Mouse (Mus musculus) MEL (cell line): ENCODE measurements around the gene Zcchc24. TPM values are rescaled to one million over a fixed set of nuclear protein-coding genes. Genes with fewer than 3 reads are reported as not detected.

Source experiments
- DNase-seq: peaks from one replicate; pipeline ENCODE4 v3.0.0; 2011; ENCODE audit warnings: low read depth, low spot score
- H3K27ac ChIP-seq: 2 replicates; pipeline ENCODE4 v1.5.1; 2012; ENCODE audit warnings: low read depth, mild to moderate bottlenecking, control low read depth, low read length, moderate library complexity; ENCODE audit not compliant: control insufficient read depth
- H3K27me3 ChIP-seq, 2 experiments: fragments of 150-350 bp in 1 of 2; sonication (generic) in 1 of 2; 2 replicates each; pipeline ENCODE4 v1.6.1; 2012; ENCODE audit warnings: low read length in 2 of 2, mild to moderate bottlenecking in 2 of 2, improper control_type of control experiment in 1 of 2, moderate library complexity in 1 of 2; ENCODE audit not compliant: insufficient read depth in 2 of 2, control insufficient read depth in 1 of 2
- H3K36me3 ChIP-seq, 2 experiments: 2 replicates each; pipeline ENCODE4 v1.6.1; 2012 to 2014; ENCODE audit warnings: low read length in 2 of 2, improper control_type of control experiment in 1 of 2, inconsistent platforms in 1 of 2, mild to moderate bottlenecking in 1 of 2; ENCODE audit not compliant: insufficient read depth in 2 of 2, control insufficient read depth in 1 of 2
- H3K4me1 ChIP-seq, 2 experiments: fragments of 150-350 bp in 1 of 2; sonication (generic) in 1 of 2; 2 replicates each; pipeline ENCODE4 v1.6.1; 2012; ENCODE audit warnings: low read length in 2 of 2, improper control_type of control experiment in 1 of 2, mild to moderate bottlenecking in 1 of 2; ENCODE audit not compliant: insufficient read depth in 2 of 2, control insufficient read depth in 1 of 2
- H3K4me3 ChIP-seq, 2 experiments: fragments of 150-350 bp in 1 of 2; sonication (generic) in 1 of 2; 2 replicates each; pipeline ENCODE4 v1.5.1; 2012; ENCODE audit warnings: low read depth in 2 of 2, low read length in 2 of 2, mild to moderate bottlenecking in 2 of 2, moderate library complexity in 2 of 2, control low read depth in 1 of 2, improper control_type of control experiment in 1 of 2; ENCODE audit not compliant: control insufficient read depth in 1 of 2, insufficient read depth in 1 of 2
- H3K79me2 ChIP-seq: 2 replicates; pipeline ENCODE4 v1.6.1; 2012; ENCODE audit warnings: mild to moderate bottlenecking, low read length, moderate library complexity; ENCODE audit not compliant: control insufficient read depth, poor library complexity, insufficient read depth
- H3K9ac ChIP-seq: 2 replicates; pipeline ENCODE4 v1.6.1; 2012; ENCODE audit warnings: low read depth, mild to moderate bottlenecking, control low read depth, low read length, moderate library complexity; ENCODE audit not compliant: control insufficient read depth, poor library complexity, severe bottlenecking
- H3K9me3 ChIP-seq: fragments of 150-350 bp; sonication (generic); replicated peaks from 2 replicates; pipeline ENCODE4 v1.6.1; 2012; ENCODE audit warnings: mild to moderate bottlenecking, low read length, improper control_type of control experiment, moderate library complexity; ENCODE audit not compliant: insufficient read depth
- CHD1 ChIP-seq: IDR thresholded peaks from 2 replicates; pipeline ENCODE4 v1.6.1; 2012; ENCODE audit warnings: low read depth, mild to moderate bottlenecking, inconsistent platforms, low read length, improper control_type of control experiment
- CHD2 ChIP-seq: IDR thresholded peaks from 2 replicates; pipeline ENCODE4 v1.6.1; 2011; ENCODE audit warnings: low read length, improper control_type of control experiment
- E2F4 ChIP-seq: IDR thresholded peaks from 2 replicates; pipeline ENCODE4 v1.6.1; 2011; ENCODE audit warnings: low read depth, low read length, improper control_type of control experiment, borderline replicate concordance
- HCFC1 ChIP-seq: IDR thresholded peaks from 2 replicates; pipeline ENCODE4 v1.6.1; 2012; ENCODE audit warnings: low read depth, mild to moderate bottlenecking, inconsistent platforms, low read length, improper control_type of control experiment, moderate library complexity
- MAZ ChIP-seq: IDR thresholded peaks from 2 replicates; pipeline ENCODE4 v1.6.1; 2012; ENCODE audit warnings: low read depth, mild to moderate bottlenecking, inconsistent platforms, low read length, improper control_type of control experiment
- MXI1 ChIP-seq: IDR thresholded peaks from 2 replicates; pipeline ENCODE4 v1.6.1; 2011; ENCODE audit warnings: mild to moderate bottlenecking, low read depth, low read length, improper control_type of control experiment
- MYB ChIP-seq: IDR thresholded peaks from 2 replicates; pipeline ENCODE4 v1.6.1; 2011; ENCODE audit warnings: mild to moderate bottlenecking, low read depth, low read length, improper control_type of control experiment
- MYC ChIP-seq: IDR thresholded peaks from 2 replicates; pipeline ENCODE4 v1.6.1; 2011; ENCODE audit warnings: low read depth, mild to moderate bottlenecking, low read length, improper control_type of control experiment, moderate library complexity
- POLR2AphosphoS5 ChIP-seq: IDR thresholded peaks from 2 replicates; pipeline ENCODE4 v1.6.1; 2012; ENCODE audit warnings: low read depth, borderline replicate concordance, mild to moderate bottlenecking, inconsistent platforms, low read length, moderate library complexity, mixed read lengths
- SIN3A ChIP-seq: IDR thresholded peaks from 2 replicates; pipeline ENCODE4 v1.6.1; 2012; ENCODE audit warnings: low read length, improper control_type of control experiment, inconsistent platforms
- TBP ChIP-seq: IDR thresholded peaks from 2 replicates; pipeline ENCODE4 v1.8.0; 2011; ENCODE audit warnings: low read depth, low read length, improper control_type of control experiment
- TCF12 ChIP-seq: IDR thresholded peaks from 2 replicates; pipeline ENCODE4 v1.6.1; 2014; ENCODE audit warnings: low read depth, mild to moderate bottlenecking, inconsistent platforms, low read length, improper control_type of control experiment, moderate library complexity
- ZKSCAN1 ChIP-seq: IDR thresholded peaks from 2 replicates; pipeline ENCODE4 v1.6.1; 2012; ENCODE audit warnings: low read depth, mild to moderate bottlenecking, inconsistent platforms, low read length, improper control_type of control experiment, moderate library complexity
- ZNF384 ChIP-seq: IDR thresholded peaks from 2 replicates; pipeline ENCODE4 v1.6.1; 2012; ENCODE audit warnings: low read depth, mild to moderate bottlenecking, inconsistent platforms, low read length, improper control_type of control experiment
- polyA plus RNA-seq, 2 experiments: library from polyadenylated mRNA; stranded (reverse) in 1 of 2; unstranded in 1 of 2; fragments of >175 nt in 1 of 2; fragments of >200 nt in 1 of 2; gene quantifications; 2 replicates each; pipeline versions ENCODE4 v1.2.1 to v1.2.4; 2012; ENCODE audit warnings: low replicate concordance in 2 of 2, low read depth in 1 of 2; ENCODE audit not compliant: insufficient read length in 2 of 2, insufficient read depth in 1 of 2, missing spikeins in 1 of 2
- total RNA-seq: library from RNA; depleted of rRNA; stranded (reverse); fragments of 300-350 nt; gene quantifications from 2 replicates; pipeline ENCODE4 v1.2.3, GENCODE M21; 2012; rRNA removed

Zcchc24 gene
- total and polyA plus RNA-seq, 3 experiments, result 2.3 to 8.7 TPM; not detected in 1

- Histone ChIP-seq H3K4me3 (no peak overlapping the region), H3K27ac (no peak overlapping the region), H3K9me3 (no peaks in the 10 kb centered on the region), H3K27me3 (no peaks in the 10 kb centered on the region), H3K36me3 (peaks cover 0 to 4% of the 10 kb centered on the region in 2 experiments; a peak in 2 of 4 replicates), H3K4me1 (peaks cover 3 to 12% of the 10 kb centered on the region in 2 experiments), H3K9ac (no peak overlapping the region), H3K79me2 (no peaks in the 10 kb centered on the region)
- no peak for DNase-seq
- TF ChIP-seq MXI1, result no peak
- no peak for TF ChIP-seq E2F4
- no peak for TF ChIP-seq MYB
- no peak for TF ChIP-seq HCFC1
- no peak for TF ChIP-seq TCF12
- no peak for TF ChIP-seq CHD1
- no peak for TF ChIP-seq ZKSCAN1
These were observed 104.5 kb downstream of the Zcchc24 start for GRCm38 (mm10) chr14:25664310-25664695.

- no peaks in the 10 kb centered on the region for H3K9me3 ChIP-seq
- H3K36me3 ChIP-seq, result peaks cover 0 to 4% of the 10 kb centered on the region in 2 experiments; a peak in 2 of 4 replicates
- no peak overlapping the region for H3K9ac ChIP-seq
- no peaks in the 10 kb centered on the region for H3K27me3 ChIP-seq
- TF ChIP-seq TBP, result no peak
- TF ChIP-seq POLR2AphosphoS5, result no peak
- TF ChIP-seq MAZ, result no peak
- TF ChIP-seq SIN3A, result no peak
- no peak for TF ChIP-seq CHD2
- TF ChIP-seq ZNF384, result no peak
- no peak for TF ChIP-seq E2F4
- TF ChIP-seq MYC, result no peak
- TF ChIP-seq, all 39 proteins: peak for 0
- Histone ChIP-seq H3K4me3 (no peak overlapping the region), H3K4me1 (peaks cover 3 to 12% of the 10 kb centered on the region in 2 experiments), H3K27ac (no peak overlapping the region), H3K79me2 (no peaks in the 10 kb centered on the region)
- DNase-seq, result no peak
These were observed 105.1 kb downstream of the Zcchc24 start for GRCm38 (mm10) chr14:25663649-25664309.

Other genes with a start within 250 kb of the Zcchc24 start
- 56.3 and 71.0 TPM in 2 replicates for gene Ppif, start 74.9 kb downstream of the Zcchc24 start, total RNA-seq
- 100 to 1,000 TPM; 127 to 128 TPM for gene Ppif, start 74.9 kb downstream of the Zcchc24 start, polyA plus RNA-seq
- gene Anxa11, start 73.1 kb upstream of the Zcchc24 start, total RNA-seq, result 7.3 and 7.6 TPM in 2 replicates
- 10 to 100 TPM in 1 of 2 experiments, not detected in 1; 40.5 TPM for gene Anxa11, start 73.1 kb upstream of the Zcchc24 start, polyA plus RNA-seq
- gene Plac9a, start 134.1 kb upstream of the Zcchc24 start, total RNA-seq, result not detected in 2 replicates
- gene Plac9a, start 134.1 kb upstream of the Zcchc24 start, polyA plus RNA-seq, result not detected
- 0.69 and 0.81 TPM in 2 replicates for gene Tmem254a, start 158.6 kb upstream of the Zcchc24 start, total RNA-seq
- 1 to 10 TPM in 1 of 2 experiments, not detected in 1; 1.8 TPM for gene Tmem254a, start 158.6 kb upstream of the Zcchc24 start, polyA plus RNA-seq
- not detected in 2 replicates for gene Cphx1, start 169.3 kb upstream of the Zcchc24 start, total RNA-seq
- gene Cphx1, start 169.3 kb upstream of the Zcchc24 start, polyA plus RNA-seq, result not detected
- gene Duxbl1, start 209.5 kb upstream of the Zcchc24 start, total RNA-seq, result not detected in 2 replicates
- gene Duxbl1, start 209.5 kb upstream of the Zcchc24 start, polyA plus RNA-seq, result not detected